Mouse (Mus musculus) C2C12 (cell line): ENCODE measurements around the gene Rcsd1. TPM values are rescaled to one million over a fixed set of nuclear protein-coding genes. Genes with fewer than 3 reads are reported as not detected.

Source experiments
- H3K27me3 ChIP-seq: one replicate; pipeline ENCODE4 v1.6.1; 2011; ENCODE audit not compliant: control insufficient read depth, insufficient read depth, insufficient read length
- H3K36me3 ChIP-seq: one replicate; pipeline ENCODE4 v1.6.1; 2011; ENCODE audit not compliant: control insufficient read depth, insufficient read depth
- H3K4me3 ChIP-seq: one replicate; pipeline ENCODE4 v1.5.1; 2011; ENCODE audit warnings: mild to moderate bottlenecking, control low read depth; ENCODE audit not compliant: poor library complexity, insufficient read depth, severe bottlenecking
- H3K79me2 ChIP-seq: one replicate; pipeline ENCODE4 v1.6.1; 2011; ENCODE audit not compliant: control insufficient read depth, insufficient read depth
- H3K79me3 ChIP-seq: one replicate; pipeline ENCODE4 v1.6.1; 2011; ENCODE audit warnings: low read depth, control low read depth
- H3ac ChIP-seq: one replicate; pipeline ENCODE3; 2011; ENCODE audit warnings: low read depth; ENCODE audit not compliant: control insufficient read depth, insufficient read length
- CEBPB ChIP-seq: IDR thresholded peaks from one replicate; pipeline ENCODE4 v1.6.1; 2011; ENCODE audit warnings: low read depth, mild to moderate bottlenecking, control low read depth, moderate library complexity
- CTCF ChIP-seq: IDR thresholded peaks from one replicate; pipeline ENCODE4 v1.5.1; 2011; ENCODE audit not compliant: control insufficient read depth, insufficient read depth, insufficient read length
- FOSL1 ChIP-seq: IDR thresholded peaks from one replicate; pipeline ENCODE4 v1.8.0; 2011; ENCODE audit warnings: mild to moderate bottlenecking, low read length; ENCODE audit not compliant: poor library complexity, insufficient read depth, severe bottlenecking
- MAX ChIP-seq: IDR thresholded peaks from one replicate; pipeline ENCODE4 v1.6.1; 2011; ENCODE audit warnings: mild to moderate bottlenecking, control low read depth
- MYOD1 ChIP-seq: IDR thresholded peaks from one replicate; pipeline ENCODE4 v1.6.1; 2011; ENCODE audit warnings: low read depth; ENCODE audit not compliant: control insufficient read depth, insufficient read length
- MYOG ChIP-seq: IDR thresholded peaks from one replicate; pipeline ENCODE4 v1.6.1; 2011; ENCODE audit not compliant: control insufficient read depth, insufficient read length; ENCODE audit errors: extremely low read depth
- USF1 ChIP-seq: IDR thresholded peaks from one replicate; pipeline ENCODE4 v1.6.1; 2011; ENCODE audit warnings: low read depth, mild to moderate bottlenecking, control low read depth, moderate library complexity
- polyA plus RNA-seq: library from polyadenylated mRNA; unstranded; fragments of >200 nt; fragmentation: generic; extraction: Trizol; gene quantifications from one replicate; pipeline ENCODE4 v1.2.1, GENCODE M21; 2012; ENCODE audit warnings: missing spikeins

Gene Rcsd1
- polyA plus RNA-seq, 1 experiment, result 0.05 TPM

- Histone ChIP-seq H3K36me3 (no peaks in the 10 kb centered on the region), H3K4me3 (no peak overlapping the region), H3ac (no peak overlapping the region), H3K79me3 (no peaks in the 10 kb centered on the region), H3K79me2 (no peaks in the 10 kb centered on the region), H3K27me3 (peaks cover 48% of the 10 kb centered on the region)
- TF ChIP-seq CTCF, result no peak
- no peak for TF ChIP-seq FOSL1
- no peak for TF ChIP-seq CEBPB
- TF ChIP-seq MAX, result no peak
- TF ChIP-seq USF1, result no peak
- no peak for TF ChIP-seq MYOD1
- no peak for TF ChIP-seq MYOG
Observed at GRCm38 (mm10) chr1:165676993-165677392, 32.6 kb downstream of the Rcsd1 start.

GRCm38 (mm10) chr1:165675167-165675566 is 34.4 kb downstream of the Rcsd1 start:
- Histone ChIP-seq H3K27me3 (peaks cover 55% of the 10 kb centered on the region), H3K79me2 (no peaks in the 10 kb centered on the region), H3K36me3 (no peaks in the 10 kb centered on the region), H3ac (no peak overlapping the region), H3K79me3 (no peaks in the 10 kb centered on the region), H3K4me3 (no peak overlapping the region)
- TF ChIP-seq MYOD1 (no peak), FOSL1 (no peak), CEBPB (no peak)

- H3K27me3 ChIP-seq, result peaks cover 50% of the 10 kb centered on the region
- no peaks in the 10 kb centered on the region for H3K79me2 ChIP-seq
- no peak overlapping the region for H3K4me3 ChIP-seq
- no peak for TF ChIP-seq MYOD1
- TF ChIP-seq MAX, result no peak
- no peak for TF ChIP-seq CEBPB
- no peak for TF ChIP-seq FOSL1
- TF ChIP-seq CTCF, result no peak
- no peak for TF ChIP-seq USF1
- no peak for TF ChIP-seq MYOG
- no peaks in the 10 kb centered on the region for H3K36me3 ChIP-seq
- no peaks in the 10 kb centered on the region for H3K79me3 ChIP-seq
- no peak overlapping the region for H3ac ChIP-seq
Observed at GRCm38 (mm10) chr1:165672355-165672754, 37.2 kb downstream of the Rcsd1 start.

- TF ChIP-seq USF1 (no peak), MAX (no peak), CTCF (no peak), MYOD1 (no peak), FOSL1 (no peak), MYOG (no peak), CEBPB (no peak)
- no peaks in the 10 kb centered on the region for H3K79me3 ChIP-seq
- H3ac ChIP-seq, result no peak overlapping the region
- no peaks in the 10 kb centered on the region for H3K36me3 ChIP-seq
- peaks cover 40% of the 10 kb centered on the region for H3K27me3 ChIP-seq
- H3K79me2 ChIP-seq, result no peaks in the 10 kb centered on the region
- H3K4me3 ChIP-seq, result no peak overlapping the region
Observed at GRCm38 (mm10) chr1:165670056-165670455, 39.5 kb downstream of the Rcsd1 start.

GRCm38 (mm10) chr1:165668904-165669303 is 40.7 kb downstream of the Rcsd1 start:
- Histone ChIP-seq H3K79me2 (no peaks in the 10 kb centered on the region), H3K36me3 (no peaks in the 10 kb centered on the region), H3K27me3 (peaks cover 31% of the 10 kb centered on the region), H3K4me3 (no peak overlapping the region), H3K79me3 (no peaks in the 10 kb centered on the region), H3ac (no peak overlapping the region)
- TF ChIP-seq MYOD1 (no peak), FOSL1 (no peak), MYOG (no peak), MAX (no peak), USF1 (no peak), CEBPB (no peak), CTCF (no peak)

- TF ChIP-seq CTCF (no peak), MYOG (no peak), MAX (no peak), MYOD1 (no peak), CEBPB (no peak), FOSL1 (no peak), USF1 (no peak)
- Histone ChIP-seq H3K36me3 (no peaks in the 10 kb centered on the region), H3K4me3 (no peak overlapping the region), H3ac (no peak overlapping the region), H3K27me3 (peaks cover 40% of the 10 kb centered on the region), H3K79me3 (no peaks in the 10 kb centered on the region), H3K79me2 (no peaks in the 10 kb centered on the region)
Observed at GRCm38 (mm10) chr1:165667380-165667779, 42.2 kb downstream of the Rcsd1 start.
